Mouse (Mus musculus): Measurements from ENCODE around the gene Fgfr2. TPM values are rescaled to one million over a fixed set of nuclear protein-coding genes. Genes with fewer than 3 reads are reported as not detected.

The Fgfr2 gene
- total RNA-seq, 2 experiments from 2014 or later, result 43.7 to 44.3 TPM

- no peak for DNase-seq (ENCODE audit: extremely low spot score in 1 of 2, low spot score in 1 of 2)
Observed at GRCm38 (mm10) chr7:132282161-132282560, 841.0 kb downstream of the Fgfr2 start.

GRCm38 (mm10) chr7:132281753-132282152, 841.4 kb downstream of the Fgfr2 start:
- peak in 1 of 2 experiments; percentile 21 for DNase-seq (ENCODE audit: extremely low spot score in 1 of 2, low spot score in 1 of 2)

GRCm38 (mm10) chr7:132278658-132279057, 844.5 kb downstream of the Fgfr2 start:
- no peak for DNase-seq (ENCODE audit: extremely low spot score in 1 of 2, low spot score in 1 of 2)

- DNase-seq (ENCODE audit: extremely low spot score in 1 of 2, low spot score in 1 of 2), result no peak
Observed at GRCm38 (mm10) chr7:132276287-132276686, 846.9 kb downstream of the Fgfr2 start.

- no peak for DNase-seq (ENCODE audit: extremely low spot score in 1 of 2, low spot score in 1 of 2)
Observed at GRCm38 (mm10) chr7:132273741-132274513, 849.2 kb downstream of the Fgfr2 start.

- no peak for DNase-seq (ENCODE audit: extremely low spot score in 1 of 2, low spot score in 1 of 2)
Observed at GRCm38 (mm10) chr7:132272984-132273383, 850.2 kb downstream of the Fgfr2 start.

- DNase-seq (ENCODE audit: extremely low spot score in 1 of 2, low spot score in 1 of 2), result no peak
Observed at GRCm38 (mm10) chr7:132270364-132270763, 852.8 kb downstream of the Fgfr2 start.

GRCm38 (mm10) chr7:132269661-132270060, 853.5 kb downstream of the Fgfr2 start:
- no peak for DNase-seq (ENCODE audit: extremely low spot score in 1 of 2, low spot score in 1 of 2)

GRCm38 (mm10) chr7:132267721-132268498, 855.2 kb downstream of the Fgfr2 start:
- DNase-seq (ENCODE audit: extremely low spot score in 1 of 2, low spot score in 1 of 2), result no peak

- DNase-seq (ENCODE audit: extremely low spot score in 1 of 2, low spot score in 1 of 2), result no peak
Observed at GRCm38 (mm10) chr7:132264763-132265162, 858.4 kb downstream of the Fgfr2 start.

- no peak for DNase-seq (ENCODE audit: extremely low spot score in 1 of 2, low spot score in 1 of 2)
Observed at GRCm38 (mm10) chr7:132263186-132263585, 860.0 kb downstream of the Fgfr2 start.

GRCm38 (mm10) chr7:132262696-132263095, 860.5 kb downstream of the Fgfr2 start:
- DNase-seq (ENCODE audit: extremely low spot score in 1 of 2, low spot score in 1 of 2), result no peak

GRCm38 (mm10) chr7:132261885-132262284, 861.3 kb downstream of the Fgfr2 start:
- no peak for DNase-seq (ENCODE audit: extremely low spot score in 1 of 2, low spot score in 1 of 2)

GRCm38 (mm10) chr7:132260632-132261031, 862.5 kb downstream of the Fgfr2 start:
- DNase-seq (ENCODE audit: extremely low spot score in 1 of 2, low spot score in 1 of 2), result no peak

- DNase-seq (ENCODE audit: extremely low spot score in 1 of 2, low spot score in 1 of 2), result no peak
Observed at GRCm38 (mm10) chr7:132258817-132259216, 864.3 kb downstream of the Fgfr2 start.

- DNase-seq (ENCODE audit: extremely low spot score in 1 of 2, low spot score in 1 of 2), result no peak
Observed at GRCm38 (mm10) chr7:132258216-132258615, 864.9 kb downstream of the Fgfr2 start.

GRCm38 (mm10) chr7:132253513-132253912, 869.6 kb downstream of the Fgfr2 start:
- DNase-seq (ENCODE audit: extremely low spot score in 1 of 2, low spot score in 1 of 2), result peak; percentile 27 to 38

GRCm38 (mm10) chr7:132253078-132253477, 870.1 kb downstream of the Fgfr2 start:
- DNase-seq (ENCODE audit: extremely low spot score in 1 of 2, low spot score in 1 of 2), result no peak

GRCm38 (mm10) chr7:132249563-132250119, 873.5 kb downstream of the Fgfr2 start:
- no peak for DNase-seq (ENCODE audit: extremely low spot score in 1 of 2, low spot score in 1 of 2)

GRCm38 (mm10) chr7:132247567-132247966, 875.6 kb downstream of the Fgfr2 start:
- DNase-seq (ENCODE audit: extremely low spot score in 1 of 2, low spot score in 1 of 2), result peak in 1 of 2 experiments; percentile 22

GRCm38 (mm10) chr7:132247091-132247490, 876.1 kb downstream of the Fgfr2 start:
- no peak for DNase-seq (ENCODE audit: extremely low spot score in 1 of 2, low spot score in 1 of 2)
